Mouse (Mus musculus) forebrain, embryonic 16.5 days (tissue): ENCODE data around the gene Ldhal6b. TPM values are rescaled to one million over a fixed set of nuclear protein-coding genes. Genes with fewer than 3 reads are reported as not detected.

Experiments
- ATAC-seq: fragments of 200-750 bp; cut with Nextera tagmentation; 2 replicates; pipeline ENCODE4 v1.8.0; 2017; ENCODE audit warnings: mild to moderate bottlenecking, moderate library complexity
- H3K27ac ChIP-seq: fragments of 300-500 bp; sonication (generic); 2 replicates; pipeline ENCODE4 v1.5.1; 2014; ENCODE audit warnings: low read length, control low read depth
- H3K27me3 ChIP-seq: fragments of 300-500 bp; sonication (generic); replicated peaks from 2 replicates; pipeline ENCODE4 v1.6.1; 2014; ENCODE audit warnings: low read length; ENCODE audit not compliant: control insufficient read depth, insufficient read depth
- H3K36me3 ChIP-seq: fragments of 300-500 bp; sonication (generic); 2 replicates; pipeline ENCODE4 v1.6.1; 2014; ENCODE audit not compliant: control insufficient read depth, insufficient read depth
- H3K4me1 ChIP-seq: fragments of 300-500 bp; sonication (generic); replicated peaks from 2 replicates; pipeline ENCODE4 v1.6.1; 2014; ENCODE audit warnings: low read length; ENCODE audit not compliant: control insufficient read depth, insufficient read depth
- H3K4me2 ChIP-seq: fragments of 300-500 bp; sonication (generic); 2 replicates; pipeline ENCODE4 v1.6.1; 2014; ENCODE audit warnings: mild to moderate bottlenecking, low read length, control low read depth
- H3K4me3 ChIP-seq: fragments of 300-500 bp; sonication (generic); replicated peaks from 2 replicates; pipeline ENCODE4 v1.5.1; 2014; ENCODE audit warnings: mild to moderate bottlenecking, low read length, control low read depth
- H3K9ac ChIP-seq: fragments of 300-500 bp; sonication (generic); replicated peaks from 2 replicates; pipeline ENCODE4 v1.6.1; 2014; ENCODE audit warnings: low read depth, low read length, control low read depth
- H3K9me3 ChIP-seq: fragments of 300-500 bp; sonication (generic); 2 replicates; pipeline ENCODE4 v1.6.1; 2016; ENCODE audit warnings: low read length; ENCODE audit not compliant: control insufficient read depth
- WGBS: fragments of 180-500 bp; shearing (Covaris S2); extraction: QIAGEN DNeasy Blood & Tissue Kit; methylation state at CpG from one replicate; pipeline ENCODE4 v1.1.7; 2014; 5-methylcytosine and 5-hydroxymethylcytosine counted together
- polyA plus RNA-seq: library from polyadenylated mRNA; unstranded; fragments of >200 nt; fragmentation: Nextera tagmentation; extraction: Ambion mirVana; gene quantifications from 2 replicates; pipeline ENCODE4 v1.2.1, GENCODE M21; 2015

Ldhal6b gene
- polyA plus RNA-seq, 1 experiment from 2014 or later = not detected

- H3K27ac ChIP-seq = no peak overlapping the region
- H3K36me3 ChIP-seq = no peaks in the 10 kb centered on the region
- no peak overlapping the region for H3K9ac ChIP-seq
- H3K4me3 ChIP-seq = no peak overlapping the region
- H3K27me3 ChIP-seq = peaks cover 13% of the 10 kb centered on the region
- no peak overlapping the region for H3K4me2 ChIP-seq
- H3K9me3 ChIP-seq = no peaks in the 10 kb centered on the region
- ATAC-seq = peak; percentile 54; the same call in 1 of the 2 replicates
- H3K4me1 ChIP-seq = peaks cover 6% of the 10 kb centered on the region; the same call in 1 of the 2 replicates
- 7% methylated on average over 9 of the region's 9 CpGs for WGBS
These were observed 16.5 kb downstream of the Ldhal6b start for GRCm38 (mm10) chr17:5402069-5402468.

GRCm38 (mm10) chr17:5401288-5401687, 17.3 kb downstream of the Ldhal6b start:
- Histone ChIP-seq H3K4me3 (no peak overlapping the region), H3K27ac (no peak overlapping the region), H3K27me3 (peaks cover 13% of the 10 kb centered on the region), H3K36me3 (no peaks in the 10 kb centered on the region), H3K9me3 (no peaks in the 10 kb centered on the region), H3K4me1 (peaks cover 6% of the 10 kb centered on the region; the same call in 1 of the 2 replicates), H3K4me2 (no peak overlapping the region), H3K9ac (no peak overlapping the region)
- 91% methylated on average over 10 of the region's 10 CpGs for WGBS
- no peak for ATAC-seq

- Histone ChIP-seq H3K27ac (no peak overlapping the region), H3K9ac (no peak overlapping the region), H3K4me1 (peaks cover 6% of the 10 kb centered on the region; the same call in 1 of the 2 replicates), H3K4me3 (no peak overlapping the region), H3K27me3 (peaks cover 13% of the 10 kb centered on the region), H3K36me3 (no peaks in the 10 kb centered on the region), H3K4me2 (no peak overlapping the region), H3K9me3 (no peaks in the 10 kb centered on the region)
- WGBS = 76% methylated on average over 14 of the region's 14 CpGs
- no peak for ATAC-seq
These were observed 18.0 kb downstream of the Ldhal6b start for GRCm38 (mm10) chr17:5400435-5401090.

- WGBS = 30% methylated on average over 33 of the region's 33 CpGs
- no peak overlapping the region for H3K4me3 ChIP-seq
- peaks cover 6% of the 10 kb centered on the region; the same call in 1 of the 2 replicates for H3K4me1 ChIP-seq
- H3K36me3 ChIP-seq = no peaks in the 10 kb centered on the region
- no peaks in the 10 kb centered on the region for H3K27me3 ChIP-seq
- H3K9ac ChIP-seq = no peak overlapping the region
- H3K27ac ChIP-seq = no peak overlapping the region
- peak; percentile 83 for ATAC-seq
- H3K9me3 ChIP-seq = no peaks in the 10 kb centered on the region
- peak overlapping the region; percentile 30 for H3K4me2 ChIP-seq
These were observed 21.2 kb downstream of the Ldhal6b start for GRCm38 (mm10) chr17:5397148-5398007.

GRCm38 (mm10) chr17:5396213-5396612, 22.4 kb downstream of the Ldhal6b start:
- Histone ChIP-seq H3K27ac (no peak overlapping the region), H3K9ac (no peak overlapping the region), H3K27me3 (no peaks in the 10 kb centered on the region), H3K4me2 (no peak overlapping the region), H3K9me3 (no peaks in the 10 kb centered on the region), H3K4me1 (peaks cover 6% of the 10 kb centered on the region; the same call in 1 of the 2 replicates), H3K4me3 (no peak overlapping the region), H3K36me3 (no peaks in the 10 kb centered on the region)
- no peak for ATAC-seq
- 67% methylated on average over 5 of the region's 5 CpGs for WGBS

- Histone ChIP-seq H3K36me3 (no peaks in the 10 kb centered on the region), H3K4me1 (peaks cover 8% of the 10 kb centered on the region; the same call in 1 of the 2 replicates), H3K27me3 (no peaks in the 10 kb centered on the region), H3K27ac (no peak overlapping the region), H3K9me3 (no peaks in the 10 kb centered on the region), H3K4me3 (no peak overlapping the region), H3K9ac (no peak overlapping the region), H3K4me2 (no peak overlapping the region)
- 92% methylated on average over 16 of the region's 16 CpGs for WGBS
- ATAC-seq = no peak
These were observed 22.9 kb downstream of the Ldhal6b start for GRCm38 (mm10) chr17:5395454-5396205.

GRCm38 (mm10) chr17:5390682-5391081, 27.9 kb downstream of the Ldhal6b start:
- H3K9ac ChIP-seq = no peak overlapping the region
- WGBS = 26% methylated on average over 10 of the region's 10 CpGs
- no peak overlapping the region for H3K4me2 ChIP-seq
- no peak overlapping the region for H3K4me3 ChIP-seq
- H3K36me3 ChIP-seq = no peaks in the 10 kb centered on the region
- no peak overlapping the region for H3K27ac ChIP-seq
- H3K27me3 ChIP-seq = no peaks in the 10 kb centered on the region
- ATAC-seq = no peak
- peaks cover 6% of the 10 kb centered on the region; the same call in 1 of the 2 replicates for H3K4me1 ChIP-seq
- H3K9me3 ChIP-seq = no peaks in the 10 kb centered on the region

GRCm38 (mm10) chr17:5388351-5388750, 30.2 kb downstream of the Ldhal6b start:
- H3K9ac ChIP-seq = no peak overlapping the region
- ATAC-seq = no peak

More at GRCm38 (mm10) chr17:5388351-5388750, 30.2 kb downstream of the Ldhal6b start:
- Histone ChIP-seq H3K4me2 (no peak overlapping the region), H3K9me3 (no peaks in the 10 kb centered on the region), H3K4me1 (peaks cover 6% of the 10 kb centered on the region; the same call in 1 of the 2 replicates), H3K27me3 (no peaks in the 10 kb centered on the region), H3K36me3 (no peaks in the 10 kb centered on the region), H3K27ac (no peak overlapping the region), H3K4me3 (no peak overlapping the region)
- 65% methylated on average over 3 of the region's 3 CpGs for WGBS
